Mouse (Mus musculus) adrenal gland, adult 18-20 months (tissue): ENCODE measurements at regions not wholly inside any gene's neighbourhood (a gene's known extent, or its start where the extent isn't known, plus 50 kb on each side); places are given as distances from the start of the nearest gene placed in this dataset.
A peak's percentile ranks its signal among the peaks of the same experiment; 100 is the strongest.
"Not testable (repeated sequence)": the region's sequence is repeated elsewhere in the genome, so short reads cannot be mapped to it uniquely, and the experiment has no call there.

Source experiments
- DNase-seq, 2 experiments: peaks; one replicate each; pipeline ENCODE4 v3.0.0; 2021 to 2022; ENCODE audit warnings: low spot score in 2 of 2

DNA sequence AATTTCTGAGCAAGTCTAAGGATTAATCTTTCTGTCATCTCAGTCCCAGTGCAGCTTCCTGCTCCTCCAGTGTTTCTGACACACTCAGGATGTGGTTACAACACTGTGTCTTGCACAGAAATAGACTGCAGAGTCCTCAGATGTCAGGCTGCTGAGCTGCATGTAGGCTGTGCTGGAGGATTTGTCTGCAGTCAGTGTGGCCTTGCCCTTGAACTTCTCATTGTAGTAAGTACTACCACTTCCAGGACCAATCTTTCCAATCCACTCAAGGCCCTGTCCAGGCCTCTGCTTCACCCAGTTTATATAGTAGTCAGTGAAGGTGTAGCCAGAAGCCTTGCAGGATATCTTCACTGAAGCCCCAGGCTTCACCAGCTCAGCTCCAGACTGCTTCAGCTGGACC lies 185.8 kb upstream of the Zfp386 start:
- DNase-seq: peak in 1 of 2 experiments; percentile 9

DNA sequence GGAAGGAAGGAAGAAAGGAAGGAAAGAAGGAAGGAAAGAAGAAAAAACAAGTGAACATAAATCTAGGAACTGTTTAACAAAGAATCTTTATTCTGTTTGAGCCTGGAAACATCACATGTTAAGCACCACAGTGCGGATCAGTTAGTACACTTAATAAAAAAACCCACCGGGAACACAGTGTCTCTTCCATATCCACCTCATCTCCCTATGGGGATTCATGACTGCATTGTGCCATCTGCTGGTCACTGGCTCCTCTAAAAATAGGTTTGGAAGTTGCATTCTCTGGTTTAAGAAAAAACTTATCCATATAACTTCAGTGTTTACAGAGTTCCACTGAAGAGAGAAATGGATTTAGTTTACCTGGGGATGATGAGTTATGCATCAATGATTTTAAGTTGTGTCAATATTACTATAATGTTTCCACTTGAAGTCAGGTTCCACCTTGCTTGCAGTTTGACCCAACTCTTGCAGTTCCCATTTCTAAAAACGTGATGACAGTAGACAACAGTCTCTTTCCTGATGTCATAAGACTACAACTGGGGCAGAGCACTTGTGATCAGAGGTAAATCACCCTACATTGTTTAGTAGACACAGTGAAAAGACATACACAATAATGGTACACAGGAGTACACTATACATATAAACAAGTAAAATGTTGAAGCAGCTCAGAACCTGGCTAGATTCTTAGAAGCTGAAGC lies 182.3 kb upstream of the Zfp386 start:
- DNase-seq: peak in 1 of 2 experiments; percentile 2

DNA sequence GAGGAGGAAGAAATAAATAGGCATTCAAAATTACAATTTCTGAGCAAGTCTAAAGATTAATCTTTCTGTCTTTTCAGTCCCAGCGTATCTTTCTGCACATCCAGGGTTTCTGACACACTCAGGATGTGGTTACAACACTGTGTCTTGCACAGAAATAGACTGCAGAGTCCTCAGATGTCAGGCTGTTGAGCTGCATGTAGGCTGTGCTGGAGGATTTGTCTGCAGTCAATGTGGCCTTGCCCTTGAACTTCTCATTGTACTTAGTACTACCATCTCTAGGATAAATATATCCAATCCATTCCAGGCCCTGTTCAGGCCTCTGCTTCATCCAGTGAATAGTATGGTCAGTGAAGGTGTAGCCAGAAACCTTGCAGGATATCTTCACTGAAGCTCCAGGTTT lies 178.9 kb upstream of the Zfp386 start:
- DNase-seq: peak in 1 of 2 experiments; percentile 2

GRCm38 (mm10) chr12:115872451-115872850 lies 175.1 kb upstream of the Zfp386 start:
- DNase-seq: not testable (repeated sequence)

DNA sequence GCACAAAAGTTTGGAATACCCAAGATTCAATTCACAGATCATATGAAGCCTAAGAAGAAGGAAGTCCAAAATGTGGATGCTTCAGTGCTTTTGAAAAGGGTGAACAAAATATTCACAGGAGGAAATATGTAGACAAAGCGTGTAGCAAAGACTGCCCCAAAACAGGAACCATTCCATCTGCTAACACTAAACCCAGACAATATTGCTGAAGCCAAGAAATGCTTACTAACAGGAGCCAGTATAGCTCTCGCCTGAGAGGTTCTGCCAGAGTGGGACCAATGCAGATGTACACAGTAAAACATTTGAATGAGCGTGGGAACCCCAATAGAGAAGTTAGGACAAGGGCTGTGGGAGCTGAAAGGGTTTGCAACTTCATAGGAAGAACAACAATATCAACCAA lies 173.5 kb upstream of the Zfp386 start:
- not testable (repeated sequence) for DNase-seq

- no peak for DNase-seq
Measured at GRCm38 (mm10) chr12:115883719-115884118, 163.8 kb upstream of the Zfp386 start.

GRCm38 (mm10) chr12:115887976-115888375 lies 159.5 kb upstream of the Zfp386 start:
- no peak for DNase-seq

- DNase-seq: not testable (repeated sequence)
Measured at GRCm38 (mm10) chr12:115892656-115893055, 154.9 kb upstream of the Zfp386 start.

- not testable (repeated sequence) for DNase-seq
Measured at GRCm38 (mm10) chr12:115912226-115912625, 135.3 kb upstream of the Zfp386 start.

GRCm38 (mm10) chr12:115915420-115915819 lies 132.1 kb upstream of the Zfp386 start:
- DNase-seq: not testable (repeated sequence)

DNA sequence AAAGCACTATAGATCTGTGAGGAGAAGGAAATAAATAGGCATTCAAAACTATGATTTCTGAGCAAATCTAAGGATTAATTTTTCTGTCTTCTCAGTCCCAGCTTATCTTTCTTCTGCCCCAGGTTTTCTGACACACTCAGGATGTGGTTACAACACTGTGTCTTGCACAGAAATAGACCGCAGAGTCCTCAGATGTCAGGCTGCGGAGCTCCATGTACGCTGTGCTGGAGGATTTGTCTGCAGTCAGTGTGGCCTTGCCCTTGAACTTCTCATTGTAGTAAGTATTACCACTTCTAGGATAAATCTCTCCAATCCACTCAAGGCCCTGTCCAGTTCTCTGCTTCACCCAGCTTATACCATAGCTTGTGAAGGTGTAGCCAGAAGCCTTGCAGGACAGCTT lies 127.4 kb upstream of the Zfp386 start:
- DNase-seq: peak in 1 of 2 experiments; percentile 1

DNA sequence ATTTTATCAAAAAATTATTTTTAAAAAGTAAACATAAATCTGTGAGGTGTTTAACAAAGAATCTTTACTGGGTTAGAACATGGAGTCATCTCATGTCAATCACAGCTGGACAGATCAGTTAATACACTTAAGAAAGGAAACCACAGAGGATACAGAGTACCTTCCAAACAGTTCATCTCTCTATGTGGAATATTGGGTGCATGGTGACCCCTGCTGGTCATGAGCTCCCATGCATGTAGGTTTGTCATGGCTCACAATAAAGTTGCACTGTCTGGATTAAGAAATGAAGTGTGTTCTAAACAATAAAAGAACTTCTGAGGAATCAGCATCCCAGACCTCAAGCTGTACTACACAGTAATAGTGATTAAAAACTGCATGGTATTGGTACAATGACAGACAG lies 123.5 kb upstream of the Zfp386 start:
- DNase-seq: not testable (repeated sequence)

GRCm38 (mm10) chr12:115925542-115925941 lies 122.0 kb upstream of the Zfp386 start:
- not testable (repeated sequence) for DNase-seq

DNA sequence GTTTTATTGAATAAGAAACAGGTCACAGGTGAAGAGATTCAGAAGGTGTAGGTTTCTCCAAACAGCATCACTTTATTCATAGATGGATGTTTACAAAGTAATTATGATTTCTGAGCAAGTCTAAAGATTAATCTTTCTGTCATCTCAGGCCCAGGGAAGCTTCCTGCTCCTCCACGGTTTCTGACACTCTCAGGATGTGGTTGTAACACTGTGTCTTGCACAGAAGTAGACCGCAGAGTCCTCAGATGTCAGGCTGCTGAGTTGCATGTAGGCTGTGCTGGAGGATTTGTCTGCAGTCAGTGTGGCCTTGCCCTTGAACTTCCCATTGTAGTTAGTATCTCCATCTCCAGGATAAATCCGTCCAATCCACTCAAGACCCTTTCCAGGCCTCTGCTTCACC lies 95.2 kb upstream of the Zfp386 start:
- not testable (repeated sequence) for DNase-seq

DNA sequence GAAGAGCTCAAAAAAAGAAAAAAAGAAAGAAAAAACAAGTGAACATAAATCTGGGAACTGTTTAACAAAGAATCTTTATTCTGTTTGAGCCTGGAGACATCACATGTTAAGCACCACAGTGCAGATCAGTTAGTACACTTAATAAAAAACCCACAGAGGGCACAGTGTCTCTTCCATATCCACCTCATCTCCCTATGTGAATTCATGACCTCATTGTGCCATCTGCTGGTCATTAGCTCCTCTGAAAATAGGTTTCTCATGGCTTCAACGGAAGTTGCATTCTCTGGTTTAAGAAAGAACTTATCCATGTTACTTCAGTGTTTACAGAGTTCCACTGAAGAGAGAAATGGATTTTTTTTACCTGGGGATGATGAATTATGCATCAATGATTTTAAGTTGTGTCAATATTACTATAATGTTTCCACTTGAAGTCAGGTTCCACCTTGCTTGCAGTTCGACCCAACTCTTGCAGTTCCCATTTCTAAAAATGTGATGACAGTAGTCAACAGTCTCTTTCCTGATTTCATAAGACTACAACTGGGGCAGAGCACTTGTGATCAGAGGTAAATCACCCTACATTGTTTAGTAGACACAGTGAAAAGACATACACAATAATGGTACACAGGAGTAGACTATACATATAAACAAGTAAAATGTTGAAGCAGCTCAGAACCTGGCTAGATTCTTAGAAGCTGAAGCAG lies 91.9 kb upstream of the Zfp386 start:
- DNase-seq: not testable (repeated sequence)

DNA sequence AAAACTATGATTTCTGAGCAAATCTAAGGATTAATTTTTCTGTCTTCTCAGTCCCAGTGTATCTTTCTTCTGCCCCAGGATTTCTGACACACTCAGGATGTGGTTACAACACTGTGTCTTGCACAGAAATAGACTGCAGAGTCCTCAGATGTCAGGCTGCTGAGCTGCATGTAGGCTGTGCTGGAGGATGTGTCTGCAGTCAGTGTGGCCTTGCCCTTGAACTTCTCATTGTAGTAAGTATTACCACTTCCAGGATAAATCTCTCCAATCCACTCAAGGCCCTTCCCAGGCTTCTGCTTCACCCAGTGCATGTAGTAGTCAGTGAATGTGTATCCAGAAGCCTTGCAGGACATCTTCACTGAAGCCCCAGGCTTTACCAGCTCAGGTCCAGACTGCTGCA lies 83.8 kb upstream of the Zfp386 start:
- DNase-seq: not testable (repeated sequence)

DNA sequence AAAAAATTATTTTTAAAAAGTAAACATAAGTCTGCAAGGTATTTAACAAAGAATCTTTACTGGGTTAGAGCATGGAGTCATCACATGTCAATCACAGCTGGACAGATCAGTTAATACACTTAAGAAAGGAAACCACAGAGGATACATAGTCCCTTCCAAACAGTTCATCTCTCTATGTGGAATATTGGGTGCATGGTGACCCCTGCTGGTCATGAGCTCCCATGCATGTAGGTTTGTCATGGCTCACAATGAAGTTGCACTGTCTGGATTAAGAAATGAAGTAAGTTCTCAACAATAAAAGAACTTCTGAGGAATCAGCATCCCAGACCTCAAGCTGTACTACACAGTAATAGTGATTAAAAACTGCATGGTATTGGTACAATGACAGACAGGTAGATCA lies 80.0 kb upstream of the Zfp386 start:
- DNase-seq: not testable (repeated sequence)
